Mouse (Mus musculus) embryo, embryonic 11 days (tissue): ENCODE measurements around the gene Myrip.
A peak's percentile ranks its signal among the peaks of the same experiment; 100 is the strongest.

Experiments
- DNase-seq: peaks from one replicate; pipeline ENCODE4 v3.0.0-alpha.2; 2015

The Myrip gene

GRCm38 (mm10) chr9:120339975-120340695 lies 38.8 kb downstream of the Myrip start:
- DNase-seq = peak; percentile 17

GRCm38 (mm10) chr9:120343123-120343790 lies 41.9 kb downstream of the Myrip start:
- DNase-seq = no peak

GRCm38 (mm10) chr9:120345651-120346151 lies 44.4 kb downstream of the Myrip start:
- peak; percentile 39 for DNase-seq

- DNase-seq = no peak
Measured at GRCm38 (mm10) chr9:120349145-120349544, 47.8 kb downstream of the Myrip start.

- no peak for DNase-seq
Measured at GRCm38 (mm10) chr9:120350346-120350745, 49.0 kb downstream of the Myrip start.

- DNase-seq = no peak
Measured at GRCm38 (mm10) chr9:120351061-120351460, 49.7 kb downstream of the Myrip start.

GRCm38 (mm10) chr9:120351474-120351873 lies 50.2 kb downstream of the Myrip start:
- no peak for DNase-seq

- DNase-seq = no peak
Measured at GRCm38 (mm10) chr9:120353036-120353435, 51.7 kb downstream of the Myrip start.

- no peak for DNase-seq
Measured at GRCm38 (mm10) chr9:120353967-120354366, 52.7 kb downstream of the Myrip start.

GRCm38 (mm10) chr9:120354550-120355345 lies 53.4 kb downstream of the Myrip start:
- no peak for DNase-seq

GRCm38 (mm10) chr9:120356490-120356889 lies 55.2 kb downstream of the Myrip start:
- DNase-seq = no peak

GRCm38 (mm10) chr9:120358060-120358459 lies 56.7 kb downstream of the Myrip start:
- no peak for DNase-seq

GRCm38 (mm10) chr9:120360397-120361177 lies 59.3 kb downstream of the Myrip start:
- DNase-seq = peak; percentile 46

GRCm38 (mm10) chr9:120361656-120362055 lies 60.3 kb downstream of the Myrip start:
- DNase-seq = no peak

GRCm38 (mm10) chr9:120362684-120363083 lies 61.4 kb downstream of the Myrip start:
- no peak for DNase-seq

- DNase-seq = no peak
Measured at GRCm38 (mm10) chr9:120364653-120365283, 63.5 kb downstream of the Myrip start.

GRCm38 (mm10) chr9:120367526-120367925 lies 66.2 kb downstream of the Myrip start:
- DNase-seq = no peak

GRCm38 (mm10) chr9:120371633-120372032 lies 70.3 kb downstream of the Myrip start:
- DNase-seq = no peak

- no peak for DNase-seq
Measured at GRCm38 (mm10) chr9:120372347-120372746, 71.0 kb downstream of the Myrip start.

- peak; percentile 81 for DNase-seq
Measured at GRCm38 (mm10) chr9:120377726-120378125, 76.4 kb downstream of the Myrip start.

GRCm38 (mm10) chr9:120395188-120395587 lies 93.9 kb downstream of the Myrip start:
- DNase-seq = no peak

GRCm38 (mm10) chr9:120396579-120397185 lies 95.4 kb downstream of the Myrip start:
- DNase-seq = no peak
